Mouse (Mus musculus) limb, embryonic 11.5 days (tissue): Measurements from ENCODE around the gene Gatad2a. TPM values are rescaled to one million over a fixed set of nuclear protein-coding genes. Genes with fewer than 3 reads are reported as not detected.
A peak's percentile ranks its signal among the peaks of the same experiment; 100 is the strongest.
"Not testable (repeated sequence)": the region's sequence is repeated elsewhere in the genome, so short reads cannot be mapped to it uniquely, and the experiment has no call there.

Source experiments
- ATAC-seq: fragments of 200-750 bp; cut with Nextera tagmentation; 2 replicates; pipeline ENCODE4 v1.8.0; 2017; ENCODE audit warnings: low read depth; ENCODE audit not compliant: insufficient number of reproducible peaks, low FRiP score, low TSS enrichment
- DNase-seq: peaks from one replicate; pipeline ENCODE4 v3.0.0-alpha.2; 2015; ENCODE audit warnings: low spot score
- H3K27ac ChIP-seq: fragments of 300-500 bp; sonication (generic); replicated peaks from 2 replicates; pipeline ENCODE4 v1.5.1; 2014; ENCODE audit warnings: low read depth, mild to moderate bottlenecking, low read length
- H3K27me3 ChIP-seq: fragments of 300-500 bp; sonication (generic); 2 replicates; pipeline ENCODE4 v1.6.1; 2014; ENCODE audit warnings: mild to moderate bottlenecking, low read length, mixed read lengths; ENCODE audit not compliant: control insufficient read depth, insufficient read depth
- H3K36me3 ChIP-seq: fragments of 300-500 bp; sonication (generic); 2 replicates; pipeline ENCODE4 v1.6.1; 2014; ENCODE audit warnings: mild to moderate bottlenecking, low read length, moderate library complexity, mixed read lengths; ENCODE audit not compliant: control insufficient read depth, insufficient read depth
- H3K4me1 ChIP-seq: fragments of 300-500 bp; sonication (generic); 2 replicates; pipeline ENCODE4 v1.6.1; 2014; ENCODE audit warnings: low read length, mixed read lengths; ENCODE audit not compliant: control insufficient read depth, insufficient read depth
- H3K4me2 ChIP-seq: fragments of 300-500 bp; sonication (generic); 2 replicates; pipeline ENCODE4 v1.6.1; 2014; ENCODE audit warnings: low read depth, mild to moderate bottlenecking, moderate library complexity; ENCODE audit not compliant: severe bottlenecking
- H3K4me3 ChIP-seq: fragments of 300-500 bp; sonication (generic); 2 replicates; pipeline ENCODE4 v1.5.1; 2014; ENCODE audit warnings: low read depth, low read length
- H3K9ac ChIP-seq: fragments of 300-500 bp; sonication (generic); 2 replicates; pipeline ENCODE4 v1.6.1; 2014; ENCODE audit warnings: mild to moderate bottlenecking, low read length
- H3K9me3 ChIP-seq: fragments of 300-500 bp; sonication (generic); 2 replicates; pipeline ENCODE4 v1.6.1; 2016; ENCODE audit warnings: low read length; ENCODE audit not compliant: control insufficient read depth
- WGBS: fragments of 180-500 bp; shearing (Covaris S2); extraction: QIAGEN DNeasy Blood & Tissue Kit; methylation state at CpG from one replicate; pipeline ENCODE4 v1.1.7; 2014; 5-methylcytosine and 5-hydroxymethylcytosine counted together
- polyA plus RNA-seq: library from polyadenylated mRNA; unstranded; fragments of >200 nt; fragmentation: Nextera tagmentation; extraction: Ambion mirVana; gene quantifications from 2 replicates; pipeline ENCODE4 v1.2.1, GENCODE M21; 2014

Gene Gatad2a
- polyA plus RNA-seq, 1 experiment from 2014 or later = 79.5 TPM

DNA sequence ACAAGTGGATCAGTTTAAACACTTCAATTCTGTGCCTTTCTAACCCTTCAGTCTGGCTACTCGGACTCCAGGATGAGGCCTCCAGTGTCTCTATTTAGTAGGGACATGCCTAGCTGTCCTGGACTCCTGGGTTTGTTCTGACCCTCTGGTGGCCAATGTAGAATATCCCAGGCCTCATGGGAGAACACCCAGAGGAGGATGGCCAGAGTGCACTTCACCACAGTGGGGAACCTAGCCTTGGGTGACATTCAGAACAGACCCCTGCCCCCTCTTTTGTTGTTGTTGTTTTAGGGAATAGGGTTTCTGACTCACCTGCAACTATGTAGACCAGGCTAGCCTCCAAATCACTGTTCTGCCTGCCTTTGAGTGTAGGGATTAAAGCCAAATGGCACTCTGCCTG is 18.8 kb upstream of the Gatad2a start:
- Histone ChIP-seq H3K36me3 (peaks cover 16% of the 10 kb centered on the region), H3K4me2 (no peak overlapping the region), H3K4me3 (no peak overlapping the region), H3K9me3 (no peaks in the 10 kb centered on the region), H3K9ac (no peak overlapping the region), H3K27ac (no peak overlapping the region), H3K27me3 (no peaks in the 10 kb centered on the region), H3K4me1 (no peaks in the 10 kb centered on the region)
- DNase-seq (no peak), ATAC-seq (no peak)
- 71% methylated on average over 1 of the region's 1 CpGs for WGBS

- WGBS = 91% methylated on average over 1 of the region's 1 CpGs
- Histone ChIP-seq H3K9ac (no peak overlapping the region), H3K9me3 (no peaks in the 10 kb centered on the region), H3K4me2 (no peak overlapping the region), H3K4me1 (no peaks in the 10 kb centered on the region), H3K36me3 (no peaks in the 10 kb centered on the region), H3K27me3 (no peaks in the 10 kb centered on the region), H3K4me3 (no peak overlapping the region), H3K27ac (no peak overlapping the region)
- DNase-seq (no peak), ATAC-seq (no peak)
These were observed 16.6 kb upstream of the Gatad2a start for GRCm38 (mm10) chr8:70012763-70013162.

GRCm38 (mm10) chr8:70012350-70012749 is 16.2 kb upstream of the Gatad2a start:
- H3K9me3 ChIP-seq = no peaks in the 10 kb centered on the region
- no peaks in the 10 kb centered on the region for H3K4me1 ChIP-seq
- no peak overlapping the region for H3K9ac ChIP-seq
- H3K4me3 ChIP-seq = no peak overlapping the region
- H3K36me3 ChIP-seq = no peaks in the 10 kb centered on the region
- 77% methylated on average over 3 of the region's 3 CpGs for WGBS
- no peaks in the 10 kb centered on the region for H3K27me3 ChIP-seq
- H3K27ac ChIP-seq = no peak overlapping the region
- ATAC-seq = no peak
- DNase-seq = no peak
- H3K4me2 ChIP-seq = no peak overlapping the region

DNA sequence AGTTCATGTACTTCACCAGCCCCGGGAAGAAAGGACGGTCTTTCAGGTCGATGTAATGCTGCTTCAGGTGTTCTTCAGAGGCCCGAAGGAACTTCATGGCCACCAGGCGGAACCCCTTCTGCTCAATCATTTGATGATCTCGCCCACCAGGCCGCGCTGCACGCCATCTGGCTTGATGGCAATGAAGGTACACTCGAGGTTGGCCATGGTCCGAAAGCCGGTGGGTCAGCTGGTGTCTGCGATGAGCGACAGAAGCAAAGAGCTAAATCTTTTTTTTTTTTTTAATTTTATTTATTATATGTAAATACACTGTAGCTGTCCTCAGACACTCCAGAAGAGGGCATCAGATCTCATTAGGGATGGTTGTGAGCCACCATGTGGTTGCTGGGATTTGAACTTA is 14.6 kb upstream of the Gatad2a start:
- not testable (repeated sequence) for H3K27me3 ChIP-seq, ATAC-seq
- 90% methylated on average over 14 of the region's 14 CpGs for WGBS

GRCm38 (mm10) chr8:70005178-70005577 is 9.0 kb upstream of the Gatad2a start:
- no peak for DNase-seq
- Histone ChIP-seq H3K4me3 (no peak overlapping the region), H3K4me2 (no peak overlapping the region), H3K9me3 (no peaks in the 10 kb centered on the region), H3K27ac (no peak overlapping the region), H3K4me1 (no peaks in the 10 kb centered on the region), H3K9ac (no peak overlapping the region; the same call in 1 of the 2 replicates), H3K36me3 (no peaks in the 10 kb centered on the region), H3K27me3 (no peaks in the 10 kb centered on the region)
- WGBS = 54% methylated on average over 2 of the region's 2 CpGs
- ATAC-seq = no peak

More for the DNA sequence above, 14.6 kb upstream of the Gatad2a start:
- not testable (repeated sequence) for DNase-seq, H3K9me3 ChIP-seq, H3K4me3 ChIP-seq, H3K4me1 ChIP-seq, H3K9ac ChIP-seq, H3K27ac ChIP-seq, H3K36me3 ChIP-seq, H3K4me2 ChIP-seq

GRCm38 (mm10) chr8:70004345-70004744 is 8.2 kb upstream of the Gatad2a start:
- DNase-seq = no peak
- no peak overlapping the region for H3K9ac ChIP-seq
- no peaks in the 10 kb centered on the region for H3K4me1 ChIP-seq

DNA sequence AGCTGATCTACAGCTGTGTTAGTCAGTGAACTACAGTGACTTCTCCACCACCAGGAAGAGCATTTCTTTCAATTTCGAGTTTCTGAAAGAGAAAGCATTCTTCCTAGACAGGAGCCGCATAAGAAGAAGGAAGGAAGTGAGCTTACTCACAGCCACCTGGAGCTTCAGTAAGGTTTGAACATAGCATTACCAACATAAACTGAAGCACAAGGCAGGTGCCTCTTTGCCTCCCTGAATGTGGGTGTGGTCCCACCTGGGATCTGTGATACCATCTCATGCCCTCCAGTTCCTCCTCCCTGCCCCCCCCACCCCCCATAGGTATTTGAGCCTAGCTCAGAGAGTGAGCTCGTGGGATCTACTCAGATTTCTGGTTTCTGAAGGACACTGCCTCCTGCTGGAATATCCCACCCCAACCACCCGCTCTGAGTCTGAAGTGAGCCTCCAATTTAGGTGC is 7.0 kb upstream of the Gatad2a start:
- H3K27ac ChIP-seq = no peak overlapping the region
- H3K36me3 ChIP-seq = no peaks in the 10 kb centered on the region
- no peak for ATAC-seq
- no peak for DNase-seq
- no peak overlapping the region for H3K9ac ChIP-seq
- 54% methylated on average over 4 of the region's 4 CpGs for WGBS
- no peak overlapping the region for H3K4me2 ChIP-seq
- H3K4me3 ChIP-seq = no peak overlapping the region
- H3K4me1 ChIP-seq = no peaks in the 10 kb centered on the region
- H3K27me3 ChIP-seq = no peaks in the 10 kb centered on the region
- no peaks in the 10 kb centered on the region for H3K9me3 ChIP-seq

More at GRCm38 (mm10) chr8:70004345-70004744, 8.2 kb upstream of the Gatad2a start:
- ATAC-seq = no peak
- no peaks in the 10 kb centered on the region for H3K36me3 ChIP-seq
- no peak overlapping the region for H3K27ac ChIP-seq
- no peaks in the 10 kb centered on the region for H3K9me3 ChIP-seq
- H3K4me2 ChIP-seq = no peak overlapping the region
- no peaks in the 10 kb centered on the region for H3K27me3 ChIP-seq
- H3K4me3 ChIP-seq = no peak overlapping the region

- not testable (repeated sequence) for H3K9ac ChIP-seq, H3K4me1 ChIP-seq, H3K4me3 ChIP-seq, H3K27me3 ChIP-seq, H3K36me3 ChIP-seq, H3K27ac ChIP-seq, H3K9me3 ChIP-seq, H3K4me2 ChIP-seq, ATAC-seq, DNase-seq
- 38% methylated on average over 7 of the region's 7 CpGs for WGBS
These were observed 5.7 kb upstream of the Gatad2a start for GRCm38 (mm10) chr8:70001892-70002191.

GRCm38 (mm10) chr8:70001176-70001891 is 5.2 kb upstream of the Gatad2a start:
- H3K4me1 ChIP-seq = no peaks in the 10 kb centered on the region
- H3K9ac ChIP-seq = no peak overlapping the region
- H3K9me3 ChIP-seq = no peaks in the 10 kb centered on the region
- no peak overlapping the region for H3K4me3 ChIP-seq
- ATAC-seq (no peak), DNase-seq (peak; percentile 59)
- no peak overlapping the region for H3K27ac ChIP-seq
- H3K27me3 ChIP-seq = no peaks in the 10 kb centered on the region
- peak overlapping the region; percentile 29; the same call in 1 of the 2 replicates for H3K4me2 ChIP-seq
- H3K36me3 ChIP-seq = no peaks in the 10 kb centered on the region
- 2% methylated on average over 16 of the region's 16 CpGs for WGBS
